Mouse (Mus musculus) cortical plate, adult 2 months (tissue): ENCODE data around the gene Golga4.

Experiments
- CTCF ChIP-seq: fragments of 200-500 bp; IDR thresholded peaks from 2 replicates; pipeline ENCODE4 v1.5.1; 2011; ENCODE audit warnings: mild to moderate bottlenecking, control low read depth, low read length; ENCODE audit not compliant: insufficient read depth; ENCODE audit errors: extremely low read depth
- POLR2A ChIP-seq: fragments of 200-500 bp; IDR thresholded peaks from 2 replicates; pipeline ENCODE4 v1.6.1; 2011; ENCODE audit warnings: mild to moderate bottlenecking, low read length, control low read depth; ENCODE audit not compliant: insufficient read depth; ENCODE audit errors: extremely low read depth

DNA sequence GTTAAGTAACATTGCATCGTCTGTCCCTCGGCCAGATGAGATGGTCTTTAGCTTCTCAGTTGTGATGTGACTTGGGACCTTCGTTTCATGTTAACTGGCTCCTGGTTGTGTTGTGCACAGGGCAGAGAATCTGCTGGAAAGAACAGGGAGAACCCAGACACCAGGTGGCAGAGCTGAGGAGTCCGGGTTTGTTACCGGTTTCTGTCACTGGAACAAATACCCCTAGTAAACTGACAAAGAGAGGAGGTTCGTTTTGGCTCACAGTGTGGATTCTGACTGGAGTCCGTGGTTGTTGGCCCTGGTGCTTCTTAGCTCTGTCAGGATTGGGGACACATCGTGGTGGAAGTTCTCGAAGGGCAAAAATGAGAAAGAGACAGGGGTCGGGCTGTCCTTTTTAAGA is 104.0 kb downstream of the Golga4 start:
- TF ChIP-seq CTCF (peak; percentile 44), POLR2A (no peak)
